Mouse (Mus musculus): ENCODE measurements around the gene Col2a1.

Gene Col2a1

GRCm38 (mm10) chr15:98002113-98002990, 2.1 kb downstream of the Col2a1 start:
- no peak for DNase-seq

DNA sequence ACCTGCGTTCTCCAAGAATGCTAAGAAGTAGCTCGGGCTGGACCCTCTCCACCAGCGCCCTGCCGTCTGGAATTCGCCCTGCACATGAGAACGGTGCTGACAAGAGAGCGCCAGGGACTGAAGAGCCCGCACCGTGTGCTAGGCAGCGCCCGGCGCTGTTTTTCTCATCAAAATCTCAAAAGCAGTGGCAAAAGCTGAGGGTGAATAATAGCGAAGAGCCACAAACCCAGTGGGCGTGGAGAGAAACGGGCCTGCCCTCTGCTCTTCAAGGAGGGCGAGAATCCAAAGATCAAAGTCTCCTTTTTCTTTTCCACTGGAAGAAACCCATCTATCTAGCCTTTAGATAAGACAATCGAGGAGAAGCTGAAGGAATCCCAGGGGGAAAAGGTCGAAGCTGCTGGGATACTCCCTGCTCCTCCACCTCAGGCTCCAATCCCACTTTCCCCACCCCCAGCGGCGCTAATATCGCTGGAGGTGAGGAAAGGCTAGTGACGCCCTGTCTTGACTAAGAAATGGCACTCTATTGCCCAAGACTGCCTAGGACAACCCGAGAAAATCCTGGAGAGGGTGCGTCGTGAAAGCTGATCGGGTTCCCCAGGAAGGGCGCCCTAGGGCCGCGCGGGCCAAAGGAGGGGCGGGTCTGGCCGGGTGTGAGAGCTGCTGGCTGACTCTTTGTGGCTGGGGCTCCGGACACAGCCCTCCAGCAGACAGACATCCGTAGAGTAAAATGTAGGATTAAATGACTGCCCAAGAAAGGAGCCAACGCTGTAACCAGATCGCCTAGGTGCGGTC, 3.0 kb downstream of the Col2a1 start:
- DNase-seq: no peak

DNA sequence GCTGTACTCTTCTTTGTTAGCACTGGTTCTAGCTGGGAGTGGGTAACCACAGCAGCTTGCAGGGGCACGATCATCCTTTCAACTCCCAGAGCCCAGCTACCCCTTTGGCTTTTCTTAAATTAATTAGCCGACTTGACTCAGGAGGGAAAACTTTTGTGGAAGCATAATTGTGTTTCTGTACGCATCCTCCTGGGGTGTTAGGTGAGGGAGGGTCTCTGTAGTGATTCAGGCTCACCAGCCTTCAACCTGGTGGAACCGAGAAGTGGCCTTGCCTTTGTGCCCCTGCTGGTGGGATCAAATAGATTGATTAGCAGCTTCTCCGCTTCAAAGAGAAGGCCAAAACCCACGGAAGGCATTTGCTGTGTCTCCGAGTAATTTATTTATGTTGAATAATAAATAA, 4.5 kb downstream of the Col2a1 start:
- no peak for DNase-seq

GRCm38 (mm10) chr15:97999546-97999945, 4.9 kb downstream of the Col2a1 start:
- DNase-seq: no peak

- no peak for DNase-seq
Observed at GRCm38 (mm10) chr15:97996716-97997256, 7.7 kb downstream of the Col2a1 start.

GRCm38 (mm10) chr15:97992712-97993286, 11.7 kb downstream of the Col2a1 start:
- DNase-seq: peak; percentile 74

GRCm38 (mm10) chr15:97992027-97992711, 12.3 kb downstream of the Col2a1 start:
- peak; percentile 11 for DNase-seq

GRCm38 (mm10) chr15:97991285-97991895, 13.1 kb downstream of the Col2a1 start:
- DNase-seq: no peak

- no peak for DNase-seq
Observed at GRCm38 (mm10) chr15:97990721-97991120, 13.8 kb downstream of the Col2a1 start.

DNA sequence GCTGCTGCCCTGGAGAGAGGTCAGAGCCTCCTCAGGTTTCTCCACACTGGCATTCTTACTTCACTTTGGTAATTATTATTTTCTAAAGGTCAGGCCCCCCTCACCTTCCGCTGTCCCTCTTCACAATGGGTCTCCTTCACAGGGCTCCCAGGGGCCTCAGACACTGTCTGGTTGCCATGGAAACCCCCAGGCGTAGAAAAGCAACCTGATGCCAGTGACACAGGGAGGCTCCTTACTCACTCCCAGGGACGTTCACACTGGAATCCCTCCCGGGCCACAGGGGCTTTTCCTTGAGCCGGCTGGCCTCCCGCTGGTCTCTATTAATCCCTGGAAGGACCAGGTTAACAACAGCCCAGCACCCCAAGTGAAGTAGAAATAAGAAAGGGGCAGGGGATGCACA, 14.4 kb downstream of the Col2a1 start:
- no peak for DNase-seq

GRCm38 (mm10) chr15:97989544-97989943, 15.0 kb downstream of the Col2a1 start:
- no peak for DNase-seq

- no peak for DNase-seq
Observed at GRCm38 (mm10) chr15:97981560-97981959, 22.9 kb downstream of the Col2a1 start.

DNA sequence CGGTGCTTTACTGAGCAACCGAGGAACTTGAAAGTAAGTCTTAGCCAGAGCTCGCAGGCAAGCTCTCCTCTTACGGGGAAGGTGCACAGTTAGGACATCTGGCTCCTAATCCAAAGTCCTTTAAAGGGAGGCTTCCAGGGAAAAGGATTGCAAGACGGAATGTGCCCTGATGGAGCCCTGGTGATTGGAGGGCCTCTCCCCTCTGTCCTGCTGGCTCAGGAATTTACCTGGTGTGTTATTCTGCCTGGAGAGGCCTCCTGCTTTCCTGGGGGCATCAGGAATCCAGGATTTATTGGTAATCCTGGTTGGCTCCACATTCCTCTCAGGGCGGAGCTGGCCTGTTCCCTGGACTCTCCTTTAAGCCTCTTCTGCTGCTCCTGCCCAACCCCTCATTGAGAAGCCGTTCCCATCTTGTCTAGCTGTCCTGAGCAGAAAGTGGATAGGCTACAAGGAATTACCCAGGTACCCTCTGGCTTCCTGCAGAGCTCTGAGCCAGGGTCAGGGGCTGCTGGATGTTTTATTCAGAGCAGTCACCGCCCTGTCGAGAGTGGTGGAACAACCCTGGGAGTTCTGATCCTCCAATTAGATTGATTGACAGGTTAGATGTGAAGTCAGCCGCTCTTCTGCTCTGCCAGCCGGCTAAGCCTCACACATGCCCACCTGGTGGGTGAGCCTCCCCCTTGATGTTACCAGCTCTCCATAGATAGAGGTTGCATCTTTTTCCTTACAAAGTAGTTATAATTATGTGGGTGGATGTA, 31.1 kb downstream of the Col2a1 start:
- no peak for DNase-seq

- DNase-seq: no peak
Observed at GRCm38 (mm10) chr15:97972580-97972979, 31.9 kb downstream of the Col2a1 start.

GRCm38 (mm10) chr15:97970299-97970698, 34.2 kb downstream of the Col2a1 start:
- peak; percentile 24 for DNase-seq

DNA sequence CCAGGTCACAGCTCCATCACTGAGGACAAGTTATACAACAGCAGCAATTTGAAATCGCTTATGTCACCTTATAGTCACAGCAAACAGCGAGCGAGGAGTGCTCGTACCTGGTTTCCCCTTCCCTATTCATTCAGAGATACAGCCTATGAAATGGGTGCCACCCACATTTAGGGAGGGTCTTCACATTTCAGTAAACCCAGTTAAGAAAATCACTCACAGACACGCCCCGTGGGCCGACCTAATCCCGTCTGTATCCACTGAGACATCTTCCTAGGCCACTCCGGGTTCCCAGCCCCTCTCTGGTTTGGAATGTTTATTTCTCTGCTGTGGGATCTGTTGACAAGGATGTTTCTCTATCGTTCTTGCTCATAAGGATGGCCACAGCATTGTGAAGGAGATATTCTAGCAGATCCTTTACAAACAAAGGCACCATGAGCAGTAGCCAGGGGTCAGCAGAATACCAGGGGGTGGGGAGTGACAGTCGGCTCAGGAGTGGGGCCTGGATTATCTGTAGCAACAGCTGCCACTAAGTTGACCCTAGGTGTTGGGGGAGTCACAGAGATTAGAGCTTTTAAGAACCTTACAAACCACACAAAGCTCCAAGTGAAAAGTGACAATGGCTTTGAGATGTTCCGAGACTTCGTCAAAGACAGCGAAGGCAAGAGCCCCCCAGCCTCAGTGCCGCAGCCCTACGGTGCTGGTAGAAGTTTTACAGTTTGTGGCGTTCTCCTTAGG, 39.0 kb downstream of the Col2a1 start:
- no peak for DNase-seq

- no peak for DNase-seq
Observed at GRCm38 (mm10) chr15:97964836-97965187, 39.7 kb downstream of the Col2a1 start.

DNA sequence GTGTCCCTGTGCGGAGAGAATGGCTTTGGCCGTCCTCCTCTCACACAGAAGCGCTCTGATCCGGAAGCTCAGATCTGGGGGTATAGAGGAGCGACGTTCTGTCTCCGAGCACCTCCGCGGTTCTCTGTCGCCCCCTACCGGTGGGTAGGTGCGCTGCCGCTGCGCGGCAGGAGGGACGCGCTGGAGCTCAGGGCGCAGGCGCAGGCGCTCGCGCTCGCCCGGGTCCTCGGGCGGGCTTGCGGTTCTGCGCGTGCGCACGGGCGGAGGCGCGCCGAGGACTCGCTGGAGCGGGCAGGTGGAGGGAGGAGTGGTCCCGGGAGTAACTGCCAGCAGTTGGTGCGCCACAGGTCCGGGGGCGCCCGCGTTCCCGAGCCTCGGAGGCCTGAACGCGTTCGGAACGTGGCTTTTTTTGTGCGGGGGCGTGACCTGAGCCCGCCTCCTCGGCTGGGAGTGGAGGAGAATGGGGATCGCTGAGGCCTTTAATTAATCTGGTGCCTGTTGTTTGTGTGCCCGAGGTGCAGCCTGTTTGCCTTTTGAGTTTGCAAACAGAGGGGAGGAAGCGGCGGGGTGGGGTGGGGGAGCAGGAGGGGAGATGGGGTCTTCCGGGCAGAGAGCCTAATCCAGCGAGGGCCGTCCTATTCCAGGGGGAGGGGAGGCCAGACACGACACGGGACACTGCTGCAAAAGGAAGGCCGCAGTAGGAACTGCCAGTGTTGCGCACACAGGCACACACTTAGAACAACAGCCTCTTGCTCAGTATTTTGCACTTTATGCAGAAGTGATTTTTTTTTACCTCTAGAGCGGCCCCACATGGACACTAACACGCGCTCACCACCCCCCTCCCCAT, 40.3 kb downstream of the Col2a1 start, which contains the start of gene Tmem106c:
TSS of gene Tmem106c (plus strand) at position 212 of the 847 bp plus-strand sequence.
- peak; percentile 94 for DNase-seq

DNA sequence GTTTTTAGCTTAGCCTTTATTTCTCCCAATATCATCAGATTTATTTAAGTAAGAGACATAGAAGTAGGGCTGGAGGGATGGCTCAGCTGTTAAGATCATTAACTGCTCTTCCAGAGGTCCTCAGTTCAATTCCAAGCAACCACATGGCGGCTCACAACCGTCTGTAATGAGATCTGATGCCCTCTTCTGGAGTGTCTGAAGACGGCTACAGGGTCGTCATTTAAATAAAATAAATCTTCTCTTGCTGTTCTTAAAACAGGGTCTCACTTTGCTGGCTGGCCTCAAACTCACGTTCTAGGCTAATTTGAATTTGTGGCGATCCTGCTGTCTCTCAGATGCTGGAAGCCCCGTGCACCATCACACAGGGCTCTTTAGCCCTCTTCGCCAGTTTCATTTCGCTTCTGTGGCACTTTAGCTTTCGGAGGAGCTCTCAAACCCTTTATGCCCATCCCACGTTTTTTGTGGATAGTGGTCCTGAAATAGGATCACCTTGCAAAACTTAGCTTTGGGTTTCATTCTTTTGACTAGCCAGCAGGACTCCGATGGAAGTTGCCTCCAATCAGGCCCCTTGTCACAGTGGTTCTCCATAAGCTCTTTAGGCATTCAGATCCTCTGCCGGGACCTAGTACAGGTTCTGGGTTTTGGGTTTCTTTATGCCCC, 41.0 kb downstream of the Col2a1 start:
- no peak for DNase-seq

Measured in liver (tissue).